Mouse (Mus musculus): Measurements from ENCODE around the gene Taok2. TPM values are rescaled to one million over a fixed set of nuclear protein-coding genes. Genes with fewer than 3 reads are reported as not detected.

The Taok2 gene
- polyA plus RNA-seq, 1 experiment from 2014 or later: 40.1 TPM

DNA sequence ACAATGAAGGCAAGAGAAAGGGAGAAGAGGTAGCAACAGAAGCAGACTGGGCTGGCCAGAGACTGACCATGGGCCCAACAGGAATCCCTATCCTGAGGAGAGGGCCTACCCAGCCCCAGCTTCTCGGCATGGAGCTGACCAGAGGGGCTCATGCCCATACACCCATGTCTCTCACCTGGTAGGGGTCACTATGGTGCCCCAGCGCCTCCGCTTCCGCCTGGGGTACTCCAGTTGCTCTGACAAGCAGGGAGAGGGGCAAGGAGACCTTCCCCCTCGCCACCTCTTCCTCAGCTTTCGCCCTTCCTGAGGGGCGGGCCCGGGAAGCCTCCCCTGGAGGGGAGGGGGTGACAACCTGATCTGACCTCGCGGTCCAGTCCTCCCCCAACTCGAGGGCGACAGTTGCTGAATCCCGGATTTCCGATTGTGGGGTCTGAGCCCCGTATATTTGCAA, 747 bp downstream of the Taok2 start:
- under 1% methylated on average over 15 of the region's 15 CpGs for WGBS
- no peak for ATAC-seq (ENCODE audit: insufficient read depth, low FRiP score)

GRCm38 (mm10) chr7:126881040-126881439, 3.5 kb downstream of the Taok2 start:
- peaks cover 21% of the 10 kb centered on the region for H3K4me1 ChIP-seq (ENCODE audit: control insufficient read depth, insufficient read depth, low read length)
- H3K27ac ChIP-seq (ENCODE audit: low read length): peak overlapping the region; percentile 26; the same call in 1 of the 2 replicates
- H3K4me3 ChIP-seq (replicated peaks; ENCODE audit: low read length): no peak overlapping the region; the same call in 1 of the 2 replicates
- H3K36me3 ChIP-seq (ENCODE audit: control insufficient read depth, insufficient read depth, low read length): peaks cover 17% of the 10 kb centered on the region
- WGBS: 71% methylated on average over 6 of the region's 6 CpGs
- no peaks in the 10 kb centered on the region for H3K9me3 ChIP-seq (replicated peaks; ENCODE audit: control insufficient read depth, low read length)
- H3K9ac ChIP-seq (ENCODE audit: low read length): no peak overlapping the region; the same call in 1 of the 2 replicates
- no peaks in the 10 kb centered on the region for H3K27me3 ChIP-seq (ENCODE audit: control insufficient read depth, insufficient read depth, low read length)
- no peak for ATAC-seq (ENCODE audit: insufficient read depth, low FRiP score)
- peak overlapping the region; percentile 95; the same call in 1 of the 2 replicates for H3K4me2 ChIP-seq (ENCODE audit: low read depth, low read length)

More for the DNA sequence above, 747 bp downstream of the Taok2 start:
- H3K27ac ChIP-seq (ENCODE audit: low read length): peak overlapping the region; percentile 94
- H3K4me2 ChIP-seq (ENCODE audit: low read depth, low read length): peak overlapping the region; percentile 95
- no peaks in the 10 kb centered on the region for H3K9me3 ChIP-seq (replicated peaks; ENCODE audit: control insufficient read depth, low read length)
- peak overlapping the region; percentile 88 for H3K4me3 ChIP-seq (replicated peaks; ENCODE audit: low read length)
- peaks cover 21% of the 10 kb centered on the region for H3K4me1 ChIP-seq (ENCODE audit: control insufficient read depth, insufficient read depth, low read length)
- peak overlapping the region; percentile 92 for H3K9ac ChIP-seq (ENCODE audit: low read length)
- H3K27me3 ChIP-seq (ENCODE audit: control insufficient read depth, insufficient read depth, low read length): no peaks in the 10 kb centered on the region
- peaks cover 5% of the 10 kb centered on the region; the same call in 1 of the 2 replicates for H3K36me3 ChIP-seq (ENCODE audit: control insufficient read depth, insufficient read depth, low read length)

GRCm38 (mm10) chr7:126877239-126877638, 7.3 kb downstream of the Taok2 start:
- Histone ChIP-seq H3K36me3 (ENCODE audit: control insufficient read depth, insufficient read depth, low read length) (peaks cover 34% of the 10 kb centered on the region), H3K4me2 (ENCODE audit: low read depth, low read length) (no peak overlapping the region), H3K9me3 (replicated peaks; ENCODE audit: control insufficient read depth, low read length) (no peaks in the 10 kb centered on the region), H3K4me3 (replicated peaks; ENCODE audit: low read length) (no peak overlapping the region), H3K27ac (ENCODE audit: low read length) (no peak overlapping the region), H3K27me3 (ENCODE audit: control insufficient read depth, insufficient read depth, low read length) (no peaks in the 10 kb centered on the region), H3K9ac (ENCODE audit: low read length) (no peak overlapping the region), H3K4me1 (ENCODE audit: control insufficient read depth, insufficient read depth, low read length) (peaks cover 8% of the 10 kb centered on the region)
- no peak for ATAC-seq (ENCODE audit: insufficient read depth, low FRiP score)
- 100% methylated on average over 1 of the region's 1 CpGs for WGBS

DNA sequence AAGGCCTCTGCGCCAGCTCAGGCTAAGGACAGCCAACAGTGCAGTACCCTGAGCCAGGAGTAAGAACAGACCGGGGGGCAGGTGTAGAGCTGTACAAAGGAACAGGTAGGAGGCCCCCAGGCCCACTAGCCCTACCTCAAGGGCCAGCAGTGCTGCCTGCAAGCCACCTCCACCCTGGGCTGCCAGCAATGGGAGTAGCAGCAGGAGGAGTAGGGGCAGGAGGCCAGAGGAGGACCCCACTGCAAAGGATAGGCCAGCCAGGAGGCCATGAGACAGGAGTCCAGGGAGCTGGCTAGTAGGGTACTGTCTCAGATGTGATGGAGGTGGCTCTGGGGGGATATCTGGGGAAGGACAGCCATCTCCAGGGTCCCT, 14.0 kb downstream of the Taok2 start:
- H3K4me3 ChIP-seq (replicated peaks; ENCODE audit: low read length): no peak overlapping the region
- H3K36me3 ChIP-seq (ENCODE audit: control insufficient read depth, insufficient read depth, low read length): peaks cover 52% of the 10 kb centered on the region
- H3K9me3 ChIP-seq (replicated peaks; ENCODE audit: control insufficient read depth, low read length): no peaks in the 10 kb centered on the region
- no peak for ATAC-seq (ENCODE audit: insufficient read depth, low FRiP score)
- 100% methylated on average over 2 of the region's 2 CpGs for WGBS
- no peaks in the 10 kb centered on the region for H3K27me3 ChIP-seq (ENCODE audit: control insufficient read depth, insufficient read depth, low read length)
- H3K27ac ChIP-seq (ENCODE audit: low read length): no peak overlapping the region
- H3K4me1 ChIP-seq (ENCODE audit: control insufficient read depth, insufficient read depth, low read length): no peaks in the 10 kb centered on the region
- no peak overlapping the region for H3K9ac ChIP-seq (ENCODE audit: low read length)
- H3K4me2 ChIP-seq (ENCODE audit: low read depth, low read length): no peak overlapping the region

DNA sequence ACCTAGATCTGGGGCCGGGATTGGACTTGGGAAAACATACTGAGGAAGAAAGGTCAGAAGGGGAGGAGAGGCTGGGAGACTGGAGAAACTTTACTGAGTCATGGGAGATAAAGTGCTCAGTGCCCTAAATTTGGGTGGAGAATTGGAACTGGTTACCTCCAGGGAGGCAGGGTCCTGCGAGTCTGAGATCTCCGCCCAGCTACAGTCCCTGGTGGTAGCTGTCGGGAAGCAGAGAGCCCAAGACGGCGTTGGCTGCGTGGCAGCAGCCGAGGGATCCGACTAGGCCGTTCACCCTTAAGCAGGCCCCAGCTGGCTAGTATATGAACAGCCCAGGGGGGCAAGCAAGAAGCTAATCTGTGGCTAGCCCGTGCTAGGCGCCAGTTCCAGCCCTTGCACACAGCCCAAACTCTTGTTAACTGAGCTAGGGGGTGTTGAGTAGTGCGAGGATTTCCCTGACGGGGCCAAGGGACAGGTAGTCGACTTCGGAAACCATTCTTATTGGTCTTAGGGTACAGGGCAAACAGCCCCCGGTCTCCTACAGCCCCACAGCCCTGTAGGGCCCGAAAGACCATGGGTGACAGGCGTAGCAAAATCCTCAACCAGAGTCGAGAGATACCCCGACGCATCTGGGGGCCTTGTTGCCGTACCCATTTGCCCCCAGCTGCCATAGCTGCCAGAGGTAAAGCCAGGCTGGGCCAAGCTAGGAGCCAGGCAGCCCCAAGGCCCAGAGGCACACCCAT, 14.6 kb downstream of the Taok2 start:
- H3K4me3 ChIP-seq (replicated peaks; ENCODE audit: low read length): no peak overlapping the region
- 91% methylated on average over 23 of the region's 23 CpGs for WGBS
- H3K9me3 ChIP-seq (replicated peaks; ENCODE audit: control insufficient read depth, low read length): no peaks in the 10 kb centered on the region
- ATAC-seq (ENCODE audit: insufficient read depth, low FRiP score): no peak
- peaks cover 48% of the 10 kb centered on the region for H3K36me3 ChIP-seq (ENCODE audit: control insufficient read depth, insufficient read depth, low read length)
- H3K4me1 ChIP-seq (ENCODE audit: control insufficient read depth, insufficient read depth, low read length): no peaks in the 10 kb centered on the region
- no peak overlapping the region for H3K9ac ChIP-seq (ENCODE audit: low read length)
- H3K27ac ChIP-seq (ENCODE audit: low read length): no peak overlapping the region
- H3K4me2 ChIP-seq (ENCODE audit: low read depth, low read length): no peak overlapping the region
- no peaks in the 10 kb centered on the region for H3K27me3 ChIP-seq (ENCODE audit: control insufficient read depth, insufficient read depth, low read length)

DNA sequence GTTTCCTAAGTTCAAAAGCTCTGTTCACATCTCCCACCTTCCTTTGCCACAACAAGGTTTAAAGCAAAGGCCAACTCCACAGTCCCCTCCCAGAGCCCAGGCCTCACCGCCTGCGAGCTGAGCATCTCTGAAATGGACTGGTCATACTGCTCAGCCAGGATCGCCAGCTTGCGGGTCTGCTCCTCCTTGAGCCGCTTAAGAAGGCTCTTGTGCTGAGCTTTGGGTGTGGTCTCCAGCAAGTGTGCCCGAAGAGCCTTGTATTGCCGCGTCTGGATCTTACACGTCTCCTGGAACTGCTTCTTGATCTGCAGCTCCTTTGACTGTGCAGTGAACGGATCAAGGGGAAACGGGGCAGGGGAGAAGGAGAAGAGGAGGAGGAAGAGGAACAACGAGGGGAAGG, 16.5 kb downstream of the Taok2 start:
- Histone ChIP-seq H3K9ac (ENCODE audit: low read length) (no peak overlapping the region), H3K4me1 (ENCODE audit: control insufficient read depth, insufficient read depth, low read length) (peaks cover 15% of the 10 kb centered on the region; the same call in 1 of the 2 replicates), H3K36me3 (ENCODE audit: control insufficient read depth, insufficient read depth, low read length) (peaks cover 40% of the 10 kb centered on the region), H3K4me2 (ENCODE audit: low read depth, low read length) (no peak overlapping the region), H3K9me3 (replicated peaks; ENCODE audit: control insufficient read depth, low read length) (no peaks in the 10 kb centered on the region), H3K27ac (ENCODE audit: low read length) (no peak overlapping the region), H3K4me3 (replicated peaks; ENCODE audit: low read length) (no peak overlapping the region), H3K27me3 (ENCODE audit: control insufficient read depth, insufficient read depth, low read length) (no peaks in the 10 kb centered on the region)
- 80% methylated on average over 12 of the region's 12 CpGs for WGBS
- no peak for ATAC-seq (ENCODE audit: insufficient read depth, low FRiP score)

DNA sequence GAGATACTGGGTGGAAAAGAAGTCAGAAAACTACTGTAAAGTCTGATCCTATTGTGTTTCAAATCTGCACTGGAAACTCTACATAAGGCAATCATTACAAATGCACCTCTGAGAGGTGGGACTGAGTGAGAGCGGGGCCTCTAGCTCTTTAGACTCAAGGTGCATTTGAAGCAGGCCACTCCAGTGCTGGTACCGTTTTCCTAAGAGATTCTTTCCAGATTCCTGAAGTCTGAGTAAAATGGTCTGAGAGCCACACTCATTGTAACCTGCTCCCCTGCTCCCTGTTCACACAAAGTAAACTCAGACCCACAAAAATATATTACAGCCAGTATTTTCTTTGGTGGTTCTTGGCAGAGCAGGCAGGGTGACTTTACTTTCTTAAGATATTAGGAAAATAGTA, 17.0 kb downstream of the Taok2 start:
- 88% methylated on average over 2 of the region's 2 CpGs for WGBS
- H3K4me3 ChIP-seq (replicated peaks; ENCODE audit: low read length): no peak overlapping the region
- ATAC-seq (ENCODE audit: insufficient read depth, low FRiP score): no peak
- H3K9me3 ChIP-seq (replicated peaks; ENCODE audit: control insufficient read depth, low read length): no peaks in the 10 kb centered on the region
- H3K4me2 ChIP-seq (ENCODE audit: low read depth, low read length): no peak overlapping the region
- H3K9ac ChIP-seq (ENCODE audit: low read length): no peak overlapping the region
- no peaks in the 10 kb centered on the region for H3K27me3 ChIP-seq (ENCODE audit: control insufficient read depth, insufficient read depth, low read length)
- no peak overlapping the region for H3K27ac ChIP-seq (ENCODE audit: low read length)
- peaks cover 19% of the 10 kb centered on the region; the same call in 1 of the 2 replicates for H3K4me1 ChIP-seq (ENCODE audit: control insufficient read depth, insufficient read depth, low read length)
- peaks cover 36% of the 10 kb centered on the region for H3K36me3 ChIP-seq (ENCODE audit: control insufficient read depth, insufficient read depth, low read length)

DNA sequence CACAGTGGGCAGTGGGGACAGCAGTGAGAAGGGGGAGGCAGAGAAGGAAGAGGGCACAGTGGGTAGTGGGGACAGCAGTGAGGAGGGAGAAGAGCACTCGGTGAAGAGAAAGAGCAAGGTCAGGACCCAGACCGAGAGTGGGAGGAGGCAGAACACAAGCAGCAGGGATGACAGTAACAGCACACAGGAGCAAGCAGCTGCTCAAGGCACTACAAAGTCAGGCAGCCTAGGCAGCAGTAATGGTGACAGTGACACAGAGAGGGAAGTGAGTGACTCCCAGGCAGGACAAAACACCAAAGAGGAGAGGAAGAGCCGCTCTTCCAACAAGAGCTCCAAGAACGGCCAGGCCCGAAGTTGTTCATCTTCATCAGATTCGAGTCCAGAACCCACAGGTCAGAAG, 20.7 kb downstream of the Taok2 start:
- H3K36me3 ChIP-seq (ENCODE audit: control insufficient read depth, insufficient read depth, low read length): peaks cover 17% of the 10 kb centered on the region; the same call in 1 of the 2 replicates
- 51% methylated on average over 6 of the region's 6 CpGs for WGBS
- ATAC-seq (ENCODE audit: insufficient read depth, low FRiP score): no peak
- peak overlapping the region; percentile 73 for H3K4me3 ChIP-seq (replicated peaks; ENCODE audit: low read length)
- peak overlapping the region; percentile 84 for H3K9ac ChIP-seq (ENCODE audit: low read length)
- peak overlapping the region; percentile 30; the same call in 1 of the 2 replicates for H3K27ac ChIP-seq (ENCODE audit: low read length)
- peak overlapping the region; percentile 88 for H3K4me2 ChIP-seq (ENCODE audit: low read depth, low read length)
- no peaks in the 10 kb centered on the region for H3K9me3 ChIP-seq (replicated peaks; ENCODE audit: control insufficient read depth, low read length)
- H3K27me3 ChIP-seq (ENCODE audit: control insufficient read depth, insufficient read depth, low read length): no peaks in the 10 kb centered on the region
- H3K4me1 ChIP-seq (ENCODE audit: control insufficient read depth, insufficient read depth, low read length): peaks cover 23% of the 10 kb centered on the region

GRCm38 (mm10) chr7:126862147-126862784, 22.2 kb downstream of the Taok2 start, which contains the start of gene Ino80e:
Ino80e (minus strand) TSS chr7:126862377.
- Histone ChIP-seq H3K27me3 (ENCODE audit: control insufficient read depth, insufficient read depth, low read length) (no peaks in the 10 kb centered on the region), H3K27ac (ENCODE audit: low read length) (peak within 1 kb of the TSS; percentile 83), H3K4me2 (ENCODE audit: low read depth, low read length) (peak within 1 kb of the TSS; percentile 88), H3K4me3 (replicated peaks; ENCODE audit: low read length) (peak within 1 kb of the TSS; percentile 73), H3K9me3 (replicated peaks; ENCODE audit: control insufficient read depth, low read length) (no peaks in the 10 kb centered on the region), H3K36me3 (ENCODE audit: control insufficient read depth, insufficient read depth, low read length) (peaks cover 11% of the 10 kb centered on the region; the same call in 1 of the 2 replicates), H3K9ac (ENCODE audit: low read length) (peak within 1 kb of the TSS; percentile 84), H3K4me1 (ENCODE audit: control insufficient read depth, insufficient read depth, low read length) (peaks cover 23% of the 10 kb centered on the region)
- peak; percentile 75 for ATAC-seq (ENCODE audit: insufficient read depth, low FRiP score)
- under 1% methylated on average over 41 of the region's 41 CpGs for WGBS

Data from stomach, embryonic 16.5 days (tissue).